Mouse (Mus musculus): ENCODE measurements at regions not wholly inside any gene's neighbourhood (a gene's known extent, or its start where the extent isn't known, plus 50 kb on each side); places are given as distances from the start of the nearest gene placed in this dataset.

- intact Hi-C loops (cut with DNase I): no loop called here
- no peak for DNase-seq
These were observed 574.0 kb downstream of the Rps29 start for GRCm38 (mm10) chr12:68584786-68585523.

- DNase-seq: no peak
- intact Hi-C loops (cut with DNase I): no loop called here
These were observed 579.1 kb downstream of the Rps29 start for GRCm38 (mm10) chr12:68579909-68580308.

- peak; percentile 72 for DNase-seq
- intact Hi-C loops (cut with DNase I): no loop called here
These were observed 581.5 kb downstream of the Rps29 start for GRCm38 (mm10) chr12:68577453-68577852.

GRCm38 (mm10) chr12:68576855-68577254 is 582.1 kb downstream of the Rps29 start:
- intact Hi-C loops (cut with DNase I): no loop called here
- DNase-seq: peak; percentile 23

- intact Hi-C loops (cut with DNase I): no loop called here
- DNase-seq: no peak
These were observed 603.9 kb downstream of the Rps29 start for GRCm38 (mm10) chr12:68554943-68555627.

- intact Hi-C loops (cut with DNase I): no loop called here
These were observed 604.7 kb downstream of the Rps29 start for GRCm38 (mm10) chr12:68554292-68554691.

GRCm38 (mm10) chr12:68541811-68542210 is 617.2 kb downstream of the Rps29 start:
- intact Hi-C loops (cut with DNase I): no loop called here
- DNase-seq: no peak

More at GRCm38 (mm10) chr12:68554292-68554691, 604.7 kb downstream of the Rps29 start:
- DNase-seq: no peak

GRCm38 (mm10) chr12:68500794-68501193 is 658.2 kb downstream of the Rps29 start:
- DNase-seq: peak; percentile 22
- intact Hi-C loops (cut with DNase I): no loop called here

GRCm38 (mm10) chr12:68463032-68463431 is 696.0 kb downstream of the Rps29 start:
- intact Hi-C loops (cut with DNase I): no loop called here
- DNase-seq: no peak

GRCm38 (mm10) chr12:68458196-68458595 is 700.8 kb downstream of the Rps29 start:
- DNase-seq: peak; percentile 6
- intact Hi-C loops (cut with DNase I): no loop called here

GRCm38 (mm10) chr12:68426601-68427000 is 732.4 kb downstream of the Rps29 start:
- intact Hi-C loops (cut with DNase I): no loop called here
- no peak for DNase-seq

- DNase-seq: no peak
- intact Hi-C loops (cut with DNase I): no loop called here
These were observed 734.0 kb downstream of the Rps29 start for GRCm38 (mm10) chr12:68425006-68425405.
